Mouse (Mus musculus) cerebellum, adult 2 months (tissue): ENCODE results near the gene Pgm5.

Source experiments
- CTCF ChIP-seq: fragments of 200-500 bp; IDR thresholded peaks from 2 replicates; pipeline ENCODE4 v1.5.1; 2011; ENCODE audit warnings: low read depth, mild to moderate bottlenecking, control low read depth, low read length, moderate library complexity, borderline replicate concordance; ENCODE audit not compliant: insufficient read depth
- POLR2A ChIP-seq: fragments of 200-500 bp; IDR thresholded peaks from 2 replicates; pipeline ENCODE4 v1.6.1; 2011; ENCODE audit warnings: low read length, control low read depth, borderline replicate concordance; ENCODE audit not compliant: insufficient read depth

- TF ChIP-seq POLR2A (no peak), CTCF (no peak)
Observed at GRCm38 (mm10) chr19:24848345-24848744, 13.3 kb downstream of the Pgm5 start.
